Mouse (Mus musculus): ENCODE data around the gene Ttc7.
"Not testable (repeated sequence)": the region's sequence is repeated elsewhere in the genome, so short reads cannot be mapped to it uniquely, and the experiment has no call there.

Ttc7 gene

DNA sequence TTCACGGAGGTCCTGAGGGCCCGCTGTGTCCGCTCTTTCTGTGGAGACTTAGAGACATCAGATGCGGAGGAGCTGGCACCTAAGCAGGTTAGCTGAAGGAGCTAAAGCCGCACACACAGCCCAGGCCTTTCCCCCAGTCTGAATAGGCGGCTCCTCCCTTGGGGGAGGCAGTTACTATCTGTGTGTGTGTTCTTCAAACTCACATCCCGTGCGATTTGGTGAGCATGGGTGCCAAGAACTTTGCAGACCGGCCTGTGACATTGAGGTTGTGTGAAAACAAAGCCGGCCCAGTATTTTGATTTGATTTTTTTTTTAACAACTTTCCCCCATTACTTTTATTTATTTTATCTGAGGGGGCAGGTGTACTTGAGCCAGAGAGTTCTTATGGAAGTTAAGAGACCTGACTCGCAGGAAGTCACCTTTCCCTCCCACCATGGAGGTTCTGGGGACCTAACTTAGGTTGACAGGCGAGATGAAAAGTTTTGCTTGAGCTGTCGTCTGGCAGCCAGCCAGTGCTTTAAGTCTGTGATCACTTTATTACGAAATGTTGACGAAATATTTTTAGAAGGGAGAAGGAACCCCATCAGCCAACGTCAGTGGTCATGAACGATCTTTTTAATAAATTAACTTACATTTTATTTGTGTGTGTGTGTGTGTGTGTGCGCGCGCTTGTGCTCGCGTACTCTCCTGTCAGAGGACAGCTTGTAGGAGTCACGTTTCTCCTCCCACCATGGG is 3.2 kb downstream of the Ttc7 start:
- peak in 1 of 2 experiments; percentile 25 for DNase-seq (ENCODE audit: low read depth in 1 of 2, low spot score in 2 of 2)

DNA sequence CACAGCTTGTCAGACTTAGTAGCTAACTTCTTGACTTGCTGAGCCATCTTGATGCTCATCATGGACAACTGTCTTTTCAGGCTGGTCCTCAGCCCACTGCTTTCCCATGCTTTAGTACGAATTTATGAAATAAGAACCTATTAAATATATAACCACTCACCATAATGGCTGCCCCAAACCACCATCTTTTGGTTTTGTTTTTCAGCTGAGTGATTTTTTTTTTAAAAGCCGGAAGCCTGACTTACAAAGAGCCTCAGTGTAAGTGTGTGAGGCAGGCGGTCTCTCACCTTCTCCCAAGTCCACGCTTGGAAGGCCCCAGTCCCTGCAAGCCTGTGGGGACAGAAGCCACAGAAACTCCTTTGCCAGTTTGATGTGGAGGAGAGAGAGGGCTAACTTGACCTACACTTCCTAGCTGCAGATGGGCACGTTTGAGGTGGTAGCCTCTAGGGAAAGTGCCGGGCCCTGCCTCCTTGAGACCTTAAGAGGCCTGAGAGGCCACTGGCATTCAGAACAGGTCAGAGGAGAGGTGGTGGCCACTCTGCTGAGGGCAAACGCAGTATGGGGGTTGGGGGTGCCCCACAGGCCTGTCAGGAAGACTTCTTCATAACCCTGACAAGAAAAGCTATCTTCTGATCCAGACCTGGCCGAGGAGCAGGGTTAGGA is 3.9 kb downstream of the Ttc7 start:
- no peak for DNase-seq (ENCODE audit: low read depth in 1 of 2, low spot score in 2 of 2)

DNA sequence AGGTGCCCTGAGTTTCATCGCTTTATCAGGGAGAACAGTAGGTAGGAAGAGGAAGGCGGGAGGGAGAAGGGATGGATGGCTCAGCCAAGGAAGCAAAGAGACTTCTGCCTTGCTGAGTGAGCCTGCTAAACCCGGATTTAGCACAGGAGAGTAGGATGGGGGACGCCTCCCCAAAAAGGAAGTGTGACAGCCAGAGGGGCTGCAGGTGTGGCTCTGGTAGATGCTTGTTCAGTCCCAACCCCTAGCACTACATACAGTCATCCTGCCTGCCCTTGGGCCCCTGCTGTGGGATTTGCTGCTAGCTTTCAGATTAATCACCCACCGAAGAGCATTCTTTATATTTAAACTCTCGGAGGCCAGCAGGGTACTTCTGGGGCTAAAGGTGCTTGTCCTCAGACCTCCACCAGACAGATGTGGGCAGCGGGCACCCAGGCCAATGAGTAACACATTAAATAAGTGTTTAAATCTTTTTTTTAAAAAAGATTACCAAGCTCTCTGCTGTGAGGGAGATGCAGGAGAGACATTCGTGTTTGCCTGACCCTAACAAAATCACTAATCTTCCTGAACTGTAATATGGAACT is 4.6 kb downstream of the Ttc7 start:
- DNase-seq (ENCODE audit: low read depth in 1 of 2, low spot score in 2 of 2): no peak

DNA sequence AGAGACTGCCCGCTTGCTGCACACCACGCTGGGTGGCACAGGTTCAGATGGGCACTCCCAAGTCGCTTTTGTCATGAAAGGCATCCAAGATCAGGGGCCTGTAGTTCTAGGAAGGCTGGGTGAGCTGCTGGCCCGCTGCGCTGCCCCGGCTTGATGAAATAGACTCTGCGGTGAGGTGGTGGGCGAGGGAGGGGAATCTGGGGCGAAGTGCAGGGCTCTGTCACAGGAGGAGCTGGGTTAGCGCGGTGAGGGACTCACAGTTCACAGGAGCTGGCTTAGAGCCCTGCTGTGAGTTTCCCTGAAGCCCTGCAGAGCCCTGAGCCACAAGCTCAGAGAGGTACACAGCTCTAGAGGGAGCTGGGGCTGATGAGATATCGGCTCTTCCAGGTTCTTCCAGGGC is 5.4 kb downstream of the Ttc7 start:
- no peak for DNase-seq (ENCODE audit: low read depth in 1 of 2, low spot score in 2 of 2)

DNA sequence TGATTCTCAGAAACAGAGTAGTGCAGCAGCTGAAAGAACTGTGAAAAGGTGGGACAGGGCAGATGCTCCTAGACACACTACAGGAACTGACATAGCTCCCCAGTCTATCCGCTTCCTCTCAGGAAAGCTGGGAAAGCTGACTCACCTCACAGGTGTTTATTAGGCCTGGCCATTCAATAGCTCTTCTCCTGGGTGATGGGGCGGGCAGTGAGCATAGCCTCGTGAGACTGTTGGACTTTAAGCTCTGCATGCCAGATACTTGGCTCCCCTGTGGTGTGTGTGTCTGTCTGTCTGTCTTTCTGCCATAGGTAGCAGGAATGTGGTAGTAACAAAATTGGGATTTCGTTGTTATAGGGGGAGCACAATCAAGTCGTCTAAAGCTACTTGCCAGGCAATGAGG is 6.7 kb downstream of the Ttc7 start:
- no peak for DNase-seq (ENCODE audit: low read depth in 1 of 2, low spot score in 2 of 2)

DNA sequence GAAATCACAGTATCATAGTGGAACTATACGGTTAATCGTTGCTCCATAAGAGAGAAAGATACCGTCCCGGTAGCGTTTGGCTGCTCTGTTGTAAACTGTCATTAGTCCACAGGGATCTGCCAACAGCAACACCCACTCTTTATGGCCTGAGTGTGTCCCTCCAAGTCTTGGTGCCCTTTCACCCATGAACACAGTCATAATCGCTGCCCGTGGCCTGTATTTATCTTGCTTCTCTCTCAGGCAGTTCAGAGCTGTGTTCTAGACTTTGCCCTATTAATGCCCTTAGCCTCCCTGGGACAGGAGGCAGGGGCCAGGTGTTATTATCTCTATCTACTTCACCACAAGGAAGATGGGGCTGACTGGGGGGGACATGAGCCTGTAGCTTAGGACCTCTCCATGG is 8.4 kb downstream of the Ttc7 start:
- no peak for DNase-seq (ENCODE audit: low read depth in 1 of 2, low spot score in 2 of 2)

DNA sequence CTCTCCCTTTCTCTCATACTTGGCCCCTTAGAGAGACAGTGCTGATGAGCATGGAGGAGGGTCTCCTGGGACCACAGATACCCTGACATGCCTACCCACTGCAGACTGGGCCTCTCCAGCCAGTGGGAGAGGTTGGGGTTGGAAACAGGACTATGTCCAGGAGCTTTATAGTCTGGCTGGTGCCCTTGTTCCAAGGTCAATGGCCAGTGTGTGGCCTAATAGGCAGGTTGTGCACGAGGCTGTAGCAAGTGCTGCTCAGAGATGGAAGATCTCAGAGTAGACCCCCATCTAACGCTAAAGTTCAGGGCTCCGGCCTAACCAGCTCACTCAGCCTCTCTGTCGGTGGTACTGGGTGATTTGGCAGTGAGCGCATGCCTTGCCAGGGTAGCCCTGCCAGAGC is 9.1 kb downstream of the Ttc7 start:
- no peak for DNase-seq (ENCODE audit: low read depth in 1 of 2, low spot score in 2 of 2)

DNA sequence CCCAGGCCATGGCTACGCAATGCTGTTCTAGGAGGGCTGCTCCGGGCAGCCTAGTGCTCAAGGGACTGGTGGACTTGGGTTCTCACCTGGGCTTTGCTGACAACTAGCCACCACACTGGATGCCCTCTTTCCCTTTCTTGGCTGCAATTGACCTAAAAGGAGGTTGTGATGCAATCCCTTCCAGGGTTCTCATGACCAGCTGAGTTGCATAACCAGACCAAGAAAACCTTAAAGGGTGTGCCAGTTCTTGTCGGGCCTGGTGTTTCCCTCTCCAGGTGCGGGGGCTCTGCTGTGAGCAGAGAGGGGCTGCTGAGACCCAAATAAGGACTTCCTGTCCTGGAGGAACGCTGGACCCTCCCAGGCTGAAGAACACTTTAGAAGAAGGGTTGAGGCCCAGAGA is 10.4 kb downstream of the Ttc7 start:
- peak in 1 of 2 experiments; percentile 38 for DNase-seq (ENCODE audit: low read depth in 1 of 2, low spot score in 2 of 2)

DNA sequence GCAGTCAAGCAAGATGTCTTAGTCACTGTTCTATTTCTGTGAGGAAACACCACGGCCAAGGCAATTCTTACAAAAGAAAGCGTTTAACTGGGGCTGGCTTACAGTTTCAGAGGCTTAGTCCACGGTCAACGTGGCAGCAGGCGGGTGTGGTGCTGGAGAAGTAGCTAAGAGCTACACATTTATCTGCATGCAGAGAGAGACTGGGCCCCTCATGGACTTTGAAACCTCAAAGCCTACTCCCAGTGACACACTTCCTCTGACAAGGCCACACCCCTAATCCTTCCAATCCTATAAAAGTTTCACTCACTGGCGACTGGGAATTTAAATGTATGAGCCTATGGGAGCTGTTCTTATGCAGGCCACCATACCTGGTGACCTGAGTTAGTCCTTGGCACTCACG is 13.1 kb downstream of the Ttc7 start:
- DNase-seq (ENCODE audit: low read depth in 1 of 2, low spot score in 2 of 2): no peak

DNA sequence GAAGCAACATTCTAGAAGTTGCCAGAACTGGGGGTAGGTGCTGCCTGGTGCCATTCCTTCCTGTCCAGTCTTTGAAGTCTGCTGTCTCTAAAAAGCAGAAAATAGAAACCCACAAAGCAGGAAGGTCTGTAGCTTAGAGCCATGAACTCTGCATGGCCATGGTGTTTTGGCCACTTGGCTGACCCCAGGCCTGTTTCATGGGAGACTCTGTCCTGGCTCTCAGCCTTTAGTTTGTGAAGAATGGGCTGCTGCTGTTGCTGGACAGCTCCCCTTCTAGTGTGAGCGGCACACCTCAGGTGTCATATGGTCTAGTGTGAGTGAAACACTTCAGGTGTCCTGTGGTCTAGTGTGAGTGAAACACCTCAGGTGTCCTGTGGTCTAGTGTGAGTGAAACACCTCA is 14.0 kb downstream of the Ttc7 start:
- not testable (repeated sequence) for DNase-seq (ENCODE audit: low read depth in 1 of 2, low spot score in 2 of 2)

DNA sequence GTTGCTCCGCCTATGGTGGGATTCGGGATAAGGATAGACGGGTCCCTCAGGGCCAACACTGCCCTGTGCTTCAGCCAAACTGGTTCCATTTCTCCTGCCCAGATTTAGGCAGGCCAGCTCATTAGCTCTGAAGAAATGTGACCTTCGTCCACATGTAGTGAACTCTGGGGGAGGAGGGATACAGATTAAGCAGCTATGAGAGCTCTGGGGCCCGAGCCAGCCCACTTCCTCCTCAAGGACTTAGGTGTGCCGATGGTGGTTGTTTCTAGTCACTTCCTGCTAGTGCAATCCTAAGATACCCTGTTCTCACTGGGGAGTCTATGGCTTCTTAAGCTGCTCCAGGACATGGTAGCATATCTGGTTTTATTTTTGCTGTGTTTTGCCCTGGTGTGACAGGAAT is 16.3 kb downstream of the Ttc7 start:
- DNase-seq (ENCODE audit: low read depth in 1 of 2, low spot score in 2 of 2): no peak

DNA sequence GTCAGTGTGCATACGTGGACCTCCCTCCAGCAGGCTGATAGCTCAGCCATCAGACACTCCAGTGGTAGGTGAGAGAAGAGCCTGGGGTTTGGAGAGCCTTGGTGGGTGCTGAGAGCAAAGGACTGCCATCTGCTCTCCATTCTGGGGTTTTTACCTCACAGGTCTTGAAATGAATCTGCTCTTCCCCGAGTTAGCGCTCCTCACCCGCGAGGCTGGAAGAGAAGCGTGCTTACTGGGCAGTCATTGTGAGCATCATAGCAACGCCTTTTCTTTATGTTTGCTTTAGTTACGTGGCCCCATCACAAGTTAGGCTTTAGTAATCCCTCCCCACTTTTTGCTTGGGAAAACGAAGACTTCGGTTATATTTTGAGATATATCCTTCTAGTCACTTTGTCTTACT is 17.7 kb downstream of the Ttc7 start:
- DNase-seq (ENCODE audit: low read depth in 1 of 2, low spot score in 2 of 2): no peak

DNA sequence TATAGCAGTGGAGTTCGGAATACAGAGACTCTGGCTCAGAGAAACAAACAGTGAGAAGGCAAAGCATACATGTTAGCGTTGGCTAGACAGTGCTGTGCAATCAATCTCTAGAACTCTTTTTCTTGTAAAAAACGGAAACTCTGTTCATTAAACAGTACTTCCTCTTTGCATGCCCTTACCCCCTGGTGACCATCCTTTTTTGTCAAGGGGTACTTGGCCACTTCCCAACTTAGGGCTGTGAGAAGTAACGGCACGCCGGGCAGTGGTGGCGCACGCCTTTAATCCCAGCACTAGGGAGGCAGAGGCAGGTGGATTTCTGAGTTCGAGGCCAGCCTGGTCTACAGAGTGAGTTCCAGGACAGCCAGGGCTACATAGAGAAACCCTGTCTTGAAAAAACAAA is 18.9 kb downstream of the Ttc7 start:
- DNase-seq (ENCODE audit: low read depth in 1 of 2, low spot score in 2 of 2): peak; percentile 52 to 64

DNA sequence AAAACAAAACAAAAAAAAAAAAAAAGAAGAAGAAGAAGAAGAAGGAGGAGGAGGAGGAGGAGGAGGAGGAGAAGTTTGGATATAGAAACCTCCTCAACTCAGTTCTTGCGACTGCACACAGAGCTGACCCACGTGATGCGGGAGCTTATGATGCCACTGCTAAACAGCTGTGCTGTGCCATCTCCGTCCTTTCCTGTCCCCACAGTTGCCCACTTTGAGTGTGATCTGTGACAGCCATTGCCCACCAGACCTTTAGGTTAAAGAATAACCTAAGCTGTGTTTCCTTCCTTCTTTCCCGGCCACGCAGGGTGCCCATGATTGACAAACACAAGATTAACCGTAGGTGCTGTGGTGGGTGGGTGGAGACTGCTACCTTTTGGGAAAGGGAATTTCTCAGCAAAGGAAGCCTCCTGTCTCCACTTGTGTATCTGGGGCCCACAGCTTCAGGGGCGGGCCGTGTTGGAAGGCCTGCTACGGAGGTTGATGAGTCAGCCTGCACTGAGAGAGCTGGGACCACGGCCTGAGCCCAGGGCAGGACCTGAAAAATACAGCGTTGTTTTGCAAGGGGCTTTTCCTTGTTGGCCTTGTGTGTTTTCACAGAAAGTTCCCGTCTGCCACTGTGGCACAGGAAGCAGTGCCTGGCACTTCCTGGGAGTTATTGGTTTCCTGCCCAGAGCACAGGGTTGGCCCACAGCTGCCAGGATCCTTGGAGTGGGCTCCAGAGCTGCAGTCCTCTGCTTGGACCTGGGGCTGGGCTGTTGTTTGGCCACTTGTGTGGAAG is 19.5 kb downstream of the Ttc7 start:
- DNase-seq (ENCODE audit: low read depth in 1 of 2, low spot score in 2 of 2): no peak

DNA sequence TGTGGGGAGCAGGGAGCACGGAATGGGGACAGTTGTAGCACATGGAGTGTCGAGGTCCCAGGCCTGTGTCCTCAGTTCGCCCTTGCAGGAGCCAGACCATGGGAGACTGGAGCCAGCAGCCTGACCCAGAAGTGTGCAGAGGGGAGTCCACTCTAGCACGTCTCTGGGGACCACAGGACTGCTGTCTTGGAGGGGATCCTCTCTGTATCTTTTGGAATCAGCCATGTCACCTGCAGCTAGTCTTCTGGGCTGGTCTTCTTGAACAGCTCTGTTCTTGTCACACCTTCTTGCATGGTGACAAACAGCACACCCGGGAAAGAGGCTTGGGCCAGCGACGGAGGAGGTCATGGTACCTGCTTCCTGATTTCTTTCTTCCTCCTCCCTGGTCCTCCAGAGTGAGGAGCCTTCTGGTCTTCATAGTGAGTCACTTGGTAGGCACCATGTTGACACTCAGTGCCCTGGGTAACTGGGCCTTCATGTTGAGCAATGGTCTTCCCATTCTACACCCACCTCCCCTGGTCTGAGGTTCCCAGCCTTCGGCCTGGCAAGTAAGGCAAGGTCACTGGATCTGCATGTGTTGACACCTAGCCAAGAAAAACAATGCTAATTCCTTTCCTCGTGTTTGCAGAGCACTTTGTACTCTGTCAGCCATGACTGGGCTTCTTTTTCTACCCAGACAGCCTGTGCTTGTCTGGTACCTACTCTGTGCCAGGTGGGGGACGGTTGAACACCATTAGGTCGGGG is 21.6 kb downstream of the Ttc7 start:
- peak; percentile 44 to 66 for DNase-seq (ENCODE audit: low read depth in 1 of 2, low spot score in 2 of 2)

DNA sequence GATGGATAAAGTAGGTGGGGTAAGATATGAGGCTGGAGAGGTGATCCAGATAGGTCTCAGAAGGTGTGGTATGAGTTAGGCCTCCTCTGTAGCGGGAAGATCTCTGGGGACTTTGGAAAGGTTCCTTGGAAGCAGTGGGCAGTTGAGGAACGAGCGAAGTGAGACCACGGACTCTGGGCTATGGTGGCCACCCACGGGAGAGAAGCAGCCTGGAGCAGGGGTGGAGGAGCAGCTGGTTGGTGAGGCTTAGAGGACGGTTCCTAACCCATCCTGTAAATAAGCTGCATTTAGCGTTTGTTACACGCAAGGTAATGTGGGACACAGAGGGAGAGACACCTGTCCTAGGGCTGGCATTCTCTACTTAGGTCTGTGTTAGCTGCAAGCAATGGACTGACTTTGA is 22.4 kb downstream of the Ttc7 start:
- DNase-seq (ENCODE audit: low read depth in 1 of 2, low spot score in 2 of 2): no peak

DNA sequence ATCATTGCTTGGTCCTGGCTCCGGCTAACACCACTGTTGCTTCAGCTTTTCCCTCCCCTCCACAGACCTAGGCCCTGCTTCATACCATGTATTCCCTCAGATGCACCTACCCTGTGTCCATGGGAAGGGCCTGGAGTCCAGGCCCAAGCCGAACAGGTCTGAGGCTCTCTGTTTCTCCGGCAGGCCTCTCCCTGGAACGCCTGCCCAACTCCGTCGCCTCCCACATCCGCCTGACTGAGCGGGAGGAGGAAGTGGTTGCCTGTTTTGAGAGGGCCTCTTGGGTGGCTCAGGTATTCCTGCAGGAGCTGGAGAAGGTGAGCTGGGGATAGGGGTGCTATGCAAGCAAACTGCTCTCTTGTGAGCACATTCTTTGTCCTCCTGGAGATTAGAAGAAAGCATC is 24.1 kb downstream of the Ttc7 start:
- DNase-seq (ENCODE audit: low read depth in 1 of 2, low spot score in 2 of 2): no peak

DNA sequence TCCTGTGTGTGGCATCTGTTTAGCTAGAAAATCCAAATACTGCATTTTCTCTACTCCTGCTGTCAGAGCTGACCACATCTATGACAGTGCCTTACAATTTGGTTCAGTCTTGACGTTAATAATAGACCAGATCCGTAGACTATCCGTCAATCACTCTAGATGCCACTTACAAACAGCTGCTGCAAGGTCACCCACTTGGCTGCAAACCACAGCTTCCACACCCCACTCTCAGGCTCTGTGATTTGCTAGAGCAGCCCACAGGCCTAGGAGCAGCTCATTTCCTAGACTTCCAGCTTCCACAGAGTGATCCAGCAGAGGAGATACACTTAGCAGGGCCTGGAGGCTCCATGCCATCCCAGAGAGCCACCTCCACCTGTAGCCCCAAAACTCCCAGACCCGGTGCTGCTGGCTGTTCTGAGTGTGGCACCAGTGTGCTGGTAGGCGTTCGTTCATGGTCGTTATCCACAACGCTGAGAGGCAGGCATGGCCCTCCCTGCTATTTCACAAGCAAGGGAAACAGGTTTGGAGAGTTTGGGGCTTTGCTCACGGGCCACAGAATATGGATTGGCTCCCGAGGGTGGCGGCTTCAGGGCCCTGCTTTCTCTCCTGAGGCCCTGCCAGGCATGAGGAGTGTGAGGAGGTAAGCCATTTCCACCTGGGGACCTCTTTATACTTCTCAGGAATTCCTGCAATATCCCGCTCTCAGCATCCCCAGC is 26.5 kb downstream of the Ttc7 start:
- no peak for DNase-seq (ENCODE audit: low read depth in 1 of 2, low spot score in 2 of 2)

DNA sequence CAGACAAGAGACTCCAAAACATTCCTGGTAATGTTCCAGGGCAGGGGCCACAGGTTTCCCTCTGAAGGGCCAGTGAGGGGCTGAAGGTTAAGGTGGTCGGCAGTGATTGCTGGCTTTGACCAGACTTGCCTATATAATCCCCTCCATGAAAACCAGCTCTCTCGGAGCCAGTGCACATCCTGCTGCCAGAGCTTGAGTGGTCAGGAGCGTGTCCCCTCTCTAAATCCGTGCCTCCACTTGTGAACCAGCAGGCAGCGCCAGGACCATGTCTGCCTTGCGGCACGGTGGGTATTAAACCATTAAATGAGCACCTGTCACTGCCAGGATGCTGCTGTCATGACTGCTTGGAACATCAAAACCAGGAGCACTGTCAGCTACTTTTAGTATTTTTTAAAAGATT is 27.8 kb downstream of the Ttc7 start:
- no peak for DNase-seq (ENCODE audit: low read depth in 1 of 2, low spot score in 2 of 2)

DNA sequence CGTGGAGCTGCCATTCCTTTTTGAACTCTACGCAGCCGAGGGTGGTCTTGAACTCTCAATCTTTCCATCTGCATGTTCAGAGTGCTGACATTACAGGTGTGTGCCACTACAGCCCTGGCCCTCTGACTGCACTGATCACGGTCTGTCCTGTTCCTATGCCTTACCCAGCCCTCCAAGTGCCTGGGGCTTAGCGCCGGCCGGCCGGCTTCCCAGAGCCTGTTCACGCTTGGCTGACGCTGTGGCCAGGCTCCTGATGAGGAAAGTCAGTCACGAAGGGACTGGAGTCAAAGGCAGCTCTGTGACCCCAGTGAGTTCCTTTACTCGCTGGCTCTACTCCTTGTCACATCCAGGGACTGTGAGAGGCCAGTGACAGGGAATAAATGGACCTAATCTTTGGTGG is 29.7 kb downstream of the Ttc7 start:
- DNase-seq (ENCODE audit: low read depth in 1 of 2, low spot score in 2 of 2): no peak

Measured in monocyte, adult 2 months (primary cell).